Mouse (Mus musculus): ENCODE measurements around the gene Gm42715. TPM values are rescaled to one million over a fixed set of nuclear protein-coding genes. Genes with fewer than 3 reads are reported as not detected.

Gm42715 gene
- polyA plus RNA-seq, 1 experiment from 2014 or later, result 18.3 TPM

DNA sequence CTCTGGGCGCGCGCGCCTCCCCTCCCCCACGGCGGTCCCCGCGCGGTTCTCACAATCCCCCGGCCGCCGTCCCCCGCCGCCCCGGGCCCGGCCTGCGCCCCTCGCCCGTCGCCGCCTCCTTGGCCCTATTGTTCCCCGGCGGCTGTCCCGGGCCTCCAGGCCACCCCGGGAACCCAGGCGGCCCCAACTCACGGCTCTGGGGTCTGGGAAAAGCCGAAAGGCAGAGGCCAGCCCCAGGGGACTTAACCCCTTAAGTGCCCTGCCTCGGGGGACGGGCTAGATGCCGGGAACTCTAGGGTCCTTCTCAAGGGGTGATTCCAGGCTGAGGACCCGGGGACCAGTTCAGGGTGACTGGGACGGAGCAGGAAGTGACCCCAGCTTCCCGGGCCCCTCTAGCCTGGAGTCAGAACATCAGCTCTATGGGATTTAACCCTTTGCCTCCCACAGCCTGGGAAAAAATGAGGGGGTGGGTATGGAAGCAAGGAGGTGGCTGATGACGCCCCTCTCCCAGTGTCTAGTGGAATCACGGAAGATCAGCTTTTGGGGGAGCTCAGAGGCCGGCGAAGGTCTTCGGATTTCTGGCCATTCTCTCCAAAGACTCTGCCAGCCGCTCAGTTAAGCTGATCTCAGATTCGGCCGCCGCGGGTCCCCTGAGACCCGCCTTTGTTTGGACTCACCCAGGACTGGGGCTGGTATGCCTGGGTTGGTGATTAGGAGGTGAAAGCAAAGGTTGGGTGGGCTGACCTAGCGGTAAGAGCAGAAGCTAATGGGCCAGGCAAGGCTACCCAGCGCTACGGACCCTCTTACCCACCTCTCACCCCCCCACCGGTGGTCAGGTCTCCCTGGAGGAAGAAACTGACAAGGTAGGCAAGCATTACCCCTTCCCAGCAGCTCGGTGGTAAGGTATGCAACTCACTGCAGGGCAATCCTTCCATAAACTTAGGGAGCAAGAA, 95.8 kb downstream of the Gm42715 start, which contains the start of gene Zfp629:
Gene Zfp629 (minus strand): TSS at position 907 of the 953 bp plus-strand sequence.
- Histone ChIP-seq H3K4me3 (peak within 1 kb of the TSS; percentile 100), H3K27ac (peak within 1 kb of the TSS; percentile 77), H3K4me2 (replicated peaks) (peak within 1 kb of the TSS; percentile 87), H3K9ac (peak within 1 kb of the TSS; percentile 96), H3K4me1 (peaks cover 17% of the 10 kb centered on the region), H3K36me3 (peaks cover 32% of the 10 kb centered on the region), H3K27me3 (no peaks in the 10 kb centered on the region), H3K9me3 (no peaks in the 10 kb centered on the region)
- ATAC-seq (ENCODE audit: low FRiP score, low read depth), result peak; percentile 90
- WGBS, result under 1% methylated on average over 47 of the region's 50 CpGs

- ATAC-seq (ENCODE audit: low FRiP score, low read depth), result no peak
These were observed 97.0 kb downstream of the Gm42715 start for GRCm38 (mm10) chr7:127616336-127616735.

More at GRCm38 (mm10) chr7:127616336-127616735, 97.0 kb downstream of the Gm42715 start:
- Histone ChIP-seq H3K9me3 (no peaks in the 10 kb centered on the region), H3K4me3 (peak overlapping the region; percentile 100; the same call in 1 of the 2 replicates), H3K4me2 (replicated peaks) (no peak overlapping the region), H3K36me3 (peaks cover 20% of the 10 kb centered on the region), H3K27me3 (no peaks in the 10 kb centered on the region), H3K27ac (no peak overlapping the region), H3K4me1 (peaks cover 17% of the 10 kb centered on the region), H3K9ac (no peak overlapping the region)
- WGBS, result 67% methylated on average over 1 of the region's 1 CpGs

Small RNA genes within 50 kb of the gene (microRNA-seq; reads per million reads assigned to microRNA genes)
- gene Gm47278, result not detected
- gene Mir7060, result 0.52 reads per million

Other genes starting within 250 kb of the Gm42715 start
- 69.4 and 72.8 TPM in 2 replicates for gene Sephs2, start 245.5 kb upstream of the Gm42715 start, polyA plus RNA-seq (2015; fragmentation: Nextera tagmentation; extraction: Ambion mirVana)
- gene Itgal, start 223.3 kb upstream of the Gm42715 start, polyA plus RNA-seq (2015; fragmentation: Nextera tagmentation; extraction: Ambion mirVana), result 0.69 TPM in 2 replicates
- 19.8 and 20.6 TPM in 2 replicates for gene Zfp768, start 174.0 kb upstream of the Gm42715 start, polyA plus RNA-seq (2015; fragmentation: Nextera tagmentation; extraction: Ambion mirVana)
- gene Zfp747, start 143.5 kb upstream of the Gm42715 start, polyA plus RNA-seq (2015; fragmentation: Nextera tagmentation; extraction: Ambion mirVana), result 8.7 and 9.2 TPM in 2 replicates
- 5.9 and 6.8 TPM in 2 replicates for gene 9130019O22Rik, start 132.4 kb upstream of the Gm42715 start, polyA plus RNA-seq (2015; fragmentation: Nextera tagmentation; extraction: Ambion mirVana)
- 7.6 and 7.9 TPM in 2 replicates for gene E430018J23Rik, start 126.0 kb upstream of the Gm42715 start, polyA plus RNA-seq (2015; fragmentation: Nextera tagmentation; extraction: Ambion mirVana)
- 8.1 and 8.4 TPM in 2 replicates for gene Zfp764, start 112.8 kb upstream of the Gm42715 start, polyA plus RNA-seq (2015; fragmentation: Nextera tagmentation; extraction: Ambion mirVana)
- 27.4 and 28.8 TPM in 2 replicates for gene Zfp688, start 97.5 kb upstream of the Gm42715 start, polyA plus RNA-seq (2015; fragmentation: Nextera tagmentation; extraction: Ambion mirVana)
- 12.2 and 13.9 TPM in 2 replicates for gene Zfp689, start 70.4 kb upstream of the Gm42715 start, polyA plus RNA-seq (2015; fragmentation: Nextera tagmentation; extraction: Ambion mirVana)
- gene Prr14, start 60.0 kb upstream of the Gm42715 start, polyA plus RNA-seq (2015; fragmentation: Nextera tagmentation; extraction: Ambion mirVana), result 37.6 and 42.3 TPM in 2 replicates
- 15.0 and 15.3 TPM in 2 replicates for gene Fbrs, start 40.4 kb upstream of the Gm42715 start, polyA plus RNA-seq (2015; fragmentation: Nextera tagmentation; extraction: Ambion mirVana)
- 48.3 and 49.7 TPM in 2 replicates for gene Srcap, start 7.6 kb upstream of the Gm42715 start, polyA plus RNA-seq (2015; fragmentation: Nextera tagmentation; extraction: Ambion mirVana)
- gene Tmem265, start 41.8 kb downstream of the Gm42715 start, polyA plus RNA-seq (2015; fragmentation: Nextera tagmentation; extraction: Ambion mirVana), result 6.4 and 8.8 TPM in 2 replicates
- gene Phkg2, start 53.8 kb downstream of the Gm42715 start, polyA plus RNA-seq (2015; fragmentation: Nextera tagmentation; extraction: Ambion mirVana), result 39.0 and 42.2 TPM in 2 replicates
- 9.2 and 9.6 TPM in 2 replicates for gene Ccdc189, start 69.0 kb downstream of the Gm42715 start, polyA plus RNA-seq (2015; fragmentation: Nextera tagmentation; extraction: Ambion mirVana)
- 51.6 and 54.9 TPM in 2 replicates for gene Rnf40, start 69.2 kb downstream of the Gm42715 start, polyA plus RNA-seq (2015; fragmentation: Nextera tagmentation; extraction: Ambion mirVana)
- gene Zfp629, start 96.2 kb downstream of the Gm42715 start, polyA plus RNA-seq (2015; fragmentation: Nextera tagmentation; extraction: Ambion mirVana), result 16.2 and 19.2 TPM in 2 replicates
- 82.3 and 85.8 TPM in 2 replicates for gene Bcl7c, start 189.3 kb downstream of the Gm42715 start, polyA plus RNA-seq (2015; fragmentation: Nextera tagmentation; extraction: Ambion mirVana)
- 28.3 and 31.6 TPM in 2 replicates for gene Ctf1, start 193.2 kb downstream of the Gm42715 start, polyA plus RNA-seq (2015; fragmentation: Nextera tagmentation; extraction: Ambion mirVana)
- gene Ctf2, start 212.6 kb downstream of the Gm42715 start, polyA plus RNA-seq (2015; fragmentation: Nextera tagmentation; extraction: Ambion mirVana), result 0.46 and 0.50 TPM in 2 replicates
- 6.7 TPM in 2 replicates for gene Fbxl19, start 225.0 kb downstream of the Gm42715 start, polyA plus RNA-seq (2015; fragmentation: Nextera tagmentation; extraction: Ambion mirVana)

All from limb, embryonic 13.5 days (tissue).